Comparison of ENCODE assay signal across 21 mouse cellular contexts in genomic region chr12:41356040-41356439, GRCm38 (mm10).
DNase-seq lines count a peak whose midpoint lies in the region; ATAC-seq lines count a peak whose summit lies in the region.
"Had no signal": no experiment of that assay in that cellular context is flagged by ENCODE, and none has a peak within 500 bp of the region (broad histone marks: within the 10 kb centered on the region; RNA-seq: fewer than 3 reads in every experiment).

No protein-coding gene starts in this region.

- DNase-seq in hindbrain, embryonic 14.5 days (ENCODE audit: low spot score): peak; percentile 30
- DNase-seq in midbrain, embryonic 14.5 days: peak; percentile 31
- peak; percentile 43 for DNase-seq in adipocyte (ENCODE audit: low spot score)
- DNase-seq in forelimb bud, embryonic 11.5 days (ENCODE audit: low read depth, low spot score): peak; percentile 49
- DNase-seq in cerebellum, adult 11-12 months: no peak
- no peak for DNase-seq in forebrain, embryonic 10.5 days (ENCODE audit: extremely low spot score, low spot score)
- DNase-seq: cerebellum, postnatal 10 days; gastrocnemius, adult 2 months; heart, postnatal 14 days; kidney, adult 18-20 months; kidney, postnatal 14 days; lung, adult 18-20 months; right cerebral cortex, postnatal 14 days; spleen, adult 18-20 months had no signal

- 80% methylated on average over 3 of the region's 3 CpGs for WGBS in hindbrain, embryonic 14.5 days
- WGBS in hindbrain, embryonic 16.5 days: 76% methylated on average over 3 of the region's 3 CpGs
- WGBS in midbrain, embryonic 14.5 days: 58% methylated on average over 3 of the region's 3 CpGs
- 59% methylated on average over 3 of the region's 3 CpGs for WGBS in midbrain, embryonic 15.5 days
- 80% methylated on average over 3 of the region's 3 CpGs for WGBS in forebrain, embryonic 10.5 days

- no peaks in the 10 kb centered on the region for H3K27me3 ChIP-seq in hindbrain, embryonic 14.5 days (ENCODE audit: control insufficient read depth, insufficient read depth, low read length)
- no peaks in the 10 kb centered on the region for H3K27me3 ChIP-seq in hindbrain, embryonic 16.5 days (replicated peaks; ENCODE audit: control insufficient read depth, insufficient read depth, low read length)
- H3K27me3 ChIP-seq in midbrain, embryonic 14.5 days (ENCODE audit: control insufficient read depth, insufficient read depth, low read length): no peaks in the 10 kb centered on the region
- H3K27me3 ChIP-seq in midbrain, embryonic 15.5 days (replicated peaks): no peaks in the 10 kb centered on the region
- H3K27me3 ChIP-seq in forebrain, embryonic 10.5 days (ENCODE audit: poor library complexity, severe bottlenecking): no peaks in the 10 kb centered on the region
- H3K27me3 ChIP-seq: embryonic facial prominence, embryonic 13.5 days; midbrain, embryonic 13.5 days had no signal

- H3K4me3 ChIP-seq in hindbrain, embryonic 14.5 days (replicated peaks; ENCODE audit: low read length): no peak overlapping the region
- no peak overlapping the region for H3K4me3 ChIP-seq in hindbrain, embryonic 16.5 days (ENCODE audit: low read length)
- no peak overlapping the region for H3K4me3 ChIP-seq in midbrain, embryonic 14.5 days (replicated peaks; ENCODE audit: low read depth, low read length)
- no peak overlapping the region for H3K4me3 ChIP-seq in midbrain, embryonic 15.5 days
- no peak overlapping the region for H3K4me3 ChIP-seq in forebrain, embryonic 10.5 days
- H3K4me3 ChIP-seq: embryonic facial prominence, embryonic 13.5 days; gastrocnemius, adult 2 months; layer of hippocampus, adult 2 months; midbrain, embryonic 13.5 days; myocyte had no signal

- H3K9ac ChIP-seq in hindbrain, embryonic 14.5 days: no peak overlapping the region
- no peak overlapping the region for H3K9ac ChIP-seq in hindbrain, embryonic 16.5 days (ENCODE audit: low read depth, low read length)
- H3K9ac ChIP-seq in midbrain, embryonic 14.5 days (replicated peaks; ENCODE audit: low read length): no peak overlapping the region
- no peak overlapping the region for H3K9ac ChIP-seq in midbrain, embryonic 15.5 days
- H3K9ac ChIP-seq: embryonic facial prominence, embryonic 13.5 days; midbrain, embryonic 13.5 days had no signal

- ATAC-seq in hindbrain, embryonic 14.5 days (ENCODE audit: low FRiP score): no peak
- ATAC-seq in hindbrain, embryonic 16.5 days: no peak
- no peak for ATAC-seq in midbrain, embryonic 14.5 days (ENCODE audit: low FRiP score, low TSS enrichment)
- no peak for ATAC-seq in midbrain, embryonic 15.5 days (replicated peaks)

- no peak overlapping the region for H3K27ac ChIP-seq in hindbrain, embryonic 14.5 days
- H3K27ac ChIP-seq in hindbrain, embryonic 16.5 days (ENCODE audit: low read depth, low read length): no peak overlapping the region
- H3K27ac ChIP-seq in midbrain, embryonic 14.5 days (replicated peaks; ENCODE audit: low read depth, low read length): no peak overlapping the region
- H3K27ac ChIP-seq in midbrain, embryonic 15.5 days: no peak overlapping the region
- no peak overlapping the region for H3K27ac ChIP-seq in forebrain, embryonic 10.5 days
- H3K27ac ChIP-seq: embryonic facial prominence, embryonic 13.5 days; gastrocnemius, adult 2 months; layer of hippocampus, adult 2 months; midbrain, embryonic 13.5 days had no signal

- H3K9me3 ChIP-seq in hindbrain, embryonic 14.5 days (ENCODE audit: control insufficient read depth, low read length): no peaks in the 10 kb centered on the region
- H3K9me3 ChIP-seq in hindbrain, embryonic 16.5 days (ENCODE audit: control insufficient read depth, low read length): no peaks in the 10 kb centered on the region
- H3K9me3 ChIP-seq in midbrain, embryonic 14.5 days (ENCODE audit: control insufficient read depth, low read length): no peaks in the 10 kb centered on the region
- no peaks in the 10 kb centered on the region for H3K9me3 ChIP-seq in midbrain, embryonic 15.5 days
- H3K9me3 ChIP-seq in forebrain, embryonic 10.5 days: no peaks in the 10 kb centered on the region
- H3K9me3 ChIP-seq: embryonic facial prominence, embryonic 13.5 days; midbrain, embryonic 13.5 days had no signal

- no peak overlapping the region for H3K4me2 ChIP-seq in hindbrain, embryonic 14.5 days (replicated peaks)
- H3K4me2 ChIP-seq in hindbrain, embryonic 16.5 days (ENCODE audit: low read length): no peak overlapping the region
- no peak overlapping the region for H3K4me2 ChIP-seq in midbrain, embryonic 14.5 days (ENCODE audit: low read length)
- no peak overlapping the region for H3K4me2 ChIP-seq in midbrain, embryonic 15.5 days
- H3K4me2 ChIP-seq: embryonic facial prominence, embryonic 13.5 days; heart, embryonic 11.5 days; midbrain, embryonic 13.5 days had no signal

- H3K4me1 ChIP-seq in hindbrain, embryonic 14.5 days (replicated peaks; ENCODE audit: control insufficient read depth, insufficient read depth, low read length): 0 out of 2 replicates have a peak, but pooled peaks cover 3% of the 10 kb centered on the region
- no peaks in the 10 kb centered on the region for H3K4me1 ChIP-seq in hindbrain, embryonic 16.5 days (ENCODE audit: control insufficient read depth, insufficient read depth, low read depth, low read length)
- 0 out of 2 replicates have a peak, but pooled peaks cover 3% of the 10 kb centered on the region for H3K4me1 ChIP-seq in midbrain, embryonic 14.5 days (ENCODE audit: control insufficient read depth, insufficient read depth, low read length)
- H3K4me1 ChIP-seq in midbrain, embryonic 15.5 days: no peaks in the 10 kb centered on the region
- peaks cover 12% of the 10 kb centered on the region; the same call in 1 of the 2 replicates for H3K4me1 ChIP-seq in forebrain, embryonic 10.5 days
- H3K4me1 ChIP-seq: embryonic facial prominence, embryonic 13.5 days had no signal

- no peaks in the 10 kb centered on the region for H3K36me3 ChIP-seq in hindbrain, embryonic 14.5 days (replicated peaks; ENCODE audit: control insufficient read depth, insufficient read depth)
- no peaks in the 10 kb centered on the region for H3K36me3 ChIP-seq in hindbrain, embryonic 16.5 days (ENCODE audit: control insufficient read depth, insufficient read depth, low read length)
- H3K36me3 ChIP-seq in midbrain, embryonic 14.5 days (ENCODE audit: control insufficient read depth, insufficient read depth, low read length): no peaks in the 10 kb centered on the region
- no peaks in the 10 kb centered on the region for H3K36me3 ChIP-seq in midbrain, embryonic 15.5 days (replicated peaks)
- H3K36me3 ChIP-seq in forebrain, embryonic 10.5 days (replicated peaks): no peaks in the 10 kb centered on the region
- H3K36me3 ChIP-seq: embryonic facial prominence, embryonic 13.5 days; midbrain, embryonic 13.5 days had no signal

Comparison
In these comparisons a context has a peak if more than half of its experiments do, and no peak if none do; other contexts are left out.
1. DNase-seq: peak in hindbrain, embryonic 14.5 days (single experiment), midbrain, embryonic 14.5 days (single experiment), adipocyte (single experiment) and forelimb bud, embryonic 11.5 days (single experiment); none in cerebellum, adult 11-12 months (single experiment) and forebrain, embryonic 10.5 days (single experiment).